Mouse (Mus musculus) heart, adult 2 months (tissue): ENCODE measurements around the gene Acsm3. TPM values are rescaled to one million over a fixed set of nuclear protein-coding genes. Genes with fewer than 3 reads are reported as not detected.

Experiments
- DNase-seq, 2 experiments: peaks; one replicate each; pipeline ENCODE4 v3.0.0; 2021
- H3K27ac ChIP-seq: fragments of 200-600 bp; 2 replicates; pipeline ENCODE4 v1.8.1; 2022
- H3K27me3 ChIP-seq: fragments of 200-500 bp; 2 replicates; pipeline ENCODE4 v1.6.1; 2012; ENCODE audit warnings: mild to moderate bottlenecking, low read length, inconsistent platforms, mixed read lengths; ENCODE audit not compliant: control insufficient read depth, insufficient read depth
- H3K36me3 ChIP-seq: fragments of 200-500 bp; 2 replicates; pipeline ENCODE4 v1.6.1; 2012; ENCODE audit warnings: low read length, inconsistent platforms; ENCODE audit not compliant: control insufficient read depth, insufficient read depth
- H3K4me1 ChIP-seq: fragments of 200-500 bp; 2 replicates; pipeline ENCODE4 v1.6.1; 2011; ENCODE audit warnings: low read length; ENCODE audit not compliant: control insufficient read depth, insufficient read depth
- H3K4me3 ChIP-seq: fragments of 200-600 bp; 2 replicates; pipeline ENCODE4 v1.8.1; 2022
- H3K79me2 ChIP-seq: fragments of 200-500 bp; replicated peaks from 2 replicates; pipeline ENCODE4 v1.6.1; 2012; ENCODE audit warnings: mild to moderate bottlenecking, inconsistent platforms, low read length, moderate library complexity, mixed read lengths; ENCODE audit not compliant: control insufficient read depth, insufficient read depth
- H3K9ac ChIP-seq: fragments of 200-500 bp; 2 replicates; pipeline ENCODE4 v1.6.1; 2012; ENCODE audit warnings: low read depth, mild to moderate bottlenecking, control low read depth, inconsistent platforms, low read length, mixed read lengths
- CTCF ChIP-seq: fragments of 200-600 bp; IDR thresholded peaks from 2 replicates; pipeline ENCODE4 v1.8.1; 2022; ENCODE audit warnings: antibody characterized with exemption, mild to moderate bottlenecking, moderate library complexity
- EP300 ChIP-seq: fragments of 200-500 bp; IDR thresholded peaks from 2 replicates; pipeline ENCODE4 v1.6.1; 2011; ENCODE audit warnings: low read depth, low read length, control low read depth; ENCODE audit not compliant: insufficient read depth
- POLR2A ChIP-seq: fragments of 200-500 bp; IDR thresholded peaks from 2 replicates; pipeline ENCODE4 v1.6.1; 2011; ENCODE audit warnings: mild to moderate bottlenecking, low read depth, low read length, control low read depth; ENCODE audit not compliant: insufficient read depth
- WGBS: fragments of 180-500 bp; shearing (Covaris S2); methylation state at CpG from one replicate; pipeline ENCODE4 v1.1.7; 2018; 5-methylcytosine and 5-hydroxymethylcytosine counted together
- intact Hi-C: fragments of 180-260 bp; cut with DNase I; formaldehyde crosslinking; loops from one replicate; pipeline ENCODE4 v1.15.1; 2025
- polyA plus RNA-seq: library from polyadenylated mRNA; depleted of rRNA; stranded (reverse); fragments of >200 nt; gene quantifications from 2 replicates; pipeline ENCODE4 v1.2.3, GENCODE M21; 2012
- total RNA-seq, 2 experiments: library from RNA; stranded (reverse); gene quantifications; 2 replicates each; pipeline ENCODE4 v1.2.3; 2021

Acsm3 gene
- total and polyA plus RNA-seq, 3 experiments, result 0.73 to 12.0 (median 1.3) TPM

DNA sequence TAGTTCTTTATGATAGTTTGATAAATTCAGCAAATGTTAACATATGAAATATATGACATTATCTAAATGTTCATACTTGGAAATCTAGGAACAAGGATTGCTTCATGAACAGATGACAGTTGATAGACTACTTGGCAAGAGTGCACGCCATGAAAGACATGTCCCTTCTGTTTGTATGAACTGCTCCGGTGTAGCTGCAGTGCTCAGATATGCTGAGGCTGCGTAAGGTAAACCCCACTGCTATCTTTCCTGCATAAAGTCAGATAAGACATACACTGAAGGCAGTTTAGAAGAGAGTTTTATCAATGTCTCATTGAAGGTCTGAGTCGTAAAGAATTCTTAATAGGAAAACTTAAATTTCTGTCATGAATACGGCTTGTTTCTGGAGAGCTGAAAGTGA is 24.2 kb downstream of the Acsm3 start:
- H3K4me1 ChIP-seq, result no peaks in the 10 kb centered on the region
- 86% methylated on average over 5 of the region's 5 CpGs for WGBS
- no peak overlapping the region for H3K4me3 ChIP-seq
- H3K27me3 ChIP-seq, result no peaks in the 10 kb centered on the region
- intact Hi-C loops, result no loop called here
- no peaks in the 10 kb centered on the region for H3K36me3 ChIP-seq
- no peak overlapping the region for H3K9ac ChIP-seq
- H3K27ac ChIP-seq, result no peak overlapping the region
- no peak for TF ChIP-seq CTCF
- no peak for TF ChIP-seq POLR2A
- TF ChIP-seq EP300, result no peak
- DNase-seq, result no peak
- H3K79me2 ChIP-seq, result no peaks in the 10 kb centered on the region

DNA sequence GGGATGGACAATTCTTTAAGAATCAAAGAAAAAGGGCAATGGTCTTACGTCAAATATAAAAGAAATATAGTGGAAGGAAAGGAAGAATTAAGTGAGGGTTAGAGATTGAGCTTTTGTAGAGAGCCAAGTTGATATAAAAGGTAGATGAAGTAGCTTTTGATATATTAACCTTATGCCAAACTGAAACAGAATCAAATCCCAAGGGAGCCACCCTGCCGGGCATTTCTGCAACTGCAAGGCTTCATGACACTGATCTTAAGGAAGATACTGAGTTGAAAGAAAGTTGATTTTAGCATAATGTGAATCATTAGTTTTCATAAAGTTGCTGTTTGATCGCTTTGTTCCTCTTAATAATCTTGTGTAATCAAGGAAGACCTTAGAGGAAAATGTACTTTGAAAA is 28.3 kb downstream of the Acsm3 start:
- H3K36me3 ChIP-seq, result no peaks in the 10 kb centered on the region
- intact Hi-C loops, result no loop called here
- WGBS, result 81% methylated on average over 3 of the region's 3 CpGs

DNA sequence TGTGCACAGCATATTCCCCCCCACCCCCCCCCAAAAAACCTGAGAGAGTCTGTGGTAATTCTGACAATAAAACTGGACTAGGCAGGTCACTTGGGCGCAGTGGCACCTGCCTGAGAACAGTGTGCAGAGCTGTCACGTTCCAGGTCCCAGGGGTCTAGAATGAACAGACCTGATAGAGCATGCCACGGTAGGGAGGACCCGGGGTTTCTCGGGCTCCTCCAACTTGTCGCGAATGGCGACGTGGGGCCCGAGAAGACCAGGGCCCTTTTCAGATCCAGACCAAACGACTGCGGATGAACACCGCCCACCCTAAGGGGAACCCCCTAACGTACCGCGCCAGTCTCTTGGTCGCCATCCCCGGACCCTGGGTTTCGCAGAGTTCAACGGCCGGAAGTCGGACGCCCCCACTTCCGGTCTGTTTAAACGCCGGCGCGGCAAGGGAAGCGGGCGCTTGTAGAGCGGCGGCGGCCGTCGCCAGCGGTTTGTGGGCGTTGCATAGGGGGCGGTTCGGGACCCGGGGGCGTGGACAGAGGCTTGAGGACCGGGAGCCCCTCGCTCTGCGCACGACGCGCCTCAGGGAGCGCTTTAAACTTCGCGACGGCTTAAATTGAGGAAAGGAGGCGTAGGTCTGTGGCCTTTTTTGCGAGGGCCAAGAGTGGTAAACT is 33.0 kb downstream of the Acsm3 start, which contains the start of the genes Rexo5 and Eri2:
Gene Rexo5 (plus strand): TSS at position 421 of the 665 bp plus-strand sequence.
Gene Eri2 (minus strand): TSS at position 473 of the 665 bp plus-strand sequence.
- WGBS, result under 1% methylated on average over 53 of the region's 53 CpGs
- Histone ChIP-seq H3K9ac (peak within 1 kb of the TSS; percentile 81), H3K4me3 (peak within 1 kb of the TSS; percentile 67), H3K27me3 (no peaks in the 10 kb centered on the region), H3K4me1 (no peaks in the 10 kb centered on the region), H3K79me2 (no peaks in the 10 kb centered on the region), H3K27ac (peak within 1 kb of the TSS; percentile 57), H3K36me3 (no peaks in the 10 kb centered on the region)
- intact Hi-C loops, result loop anchor here (5.0 kb wide), 1 partner anchor 71 kb away; the partner anchor contains the start of gene Thumpd1
- TF ChIP-seq EP300, result no peak
- TF ChIP-seq CTCF, result no peak
- TF ChIP-seq POLR2A, result no peak
- DNase-seq, result peak; percentile 88

More for the DNA sequence above, 28.3 kb downstream of the Acsm3 start:
- Histone ChIP-seq H3K27ac (no peak overlapping the region), H3K9ac (no peak overlapping the region), H3K4me1 (no peaks in the 10 kb centered on the region), H3K27me3 (no peaks in the 10 kb centered on the region), H3K79me2 (no peaks in the 10 kb centered on the region), H3K4me3 (no peak overlapping the region)
- no peak for TF ChIP-seq CTCF
- TF ChIP-seq EP300, result no peak
- no peak for TF ChIP-seq POLR2A
- no peak for DNase-seq

DNA sequence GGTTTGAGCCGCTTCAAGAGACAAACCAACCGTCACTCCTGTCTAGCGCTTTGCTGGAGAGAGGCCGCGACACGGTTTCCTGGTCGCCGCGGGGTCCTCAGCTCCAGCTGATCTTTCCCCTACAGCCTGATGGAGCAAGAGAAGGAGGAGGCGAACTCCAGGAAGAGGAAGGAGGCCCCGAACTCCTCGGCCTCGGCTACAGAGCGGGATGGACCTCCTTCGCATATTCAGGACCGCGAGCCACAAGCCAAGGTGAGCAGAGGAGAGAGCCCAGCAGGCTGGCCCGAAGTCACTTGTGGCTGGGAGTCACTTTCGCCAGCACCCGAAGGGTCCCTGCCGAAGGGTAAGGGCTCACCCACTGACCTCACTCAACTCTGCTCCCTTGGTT is 33.5 kb downstream of the Acsm3 start:
- no peak for TF ChIP-seq EP300
- TF ChIP-seq POLR2A, result no peak
- no peak for TF ChIP-seq CTCF
- under 1% methylated on average over 21 of the region's 21 CpGs for WGBS
- intact Hi-C loops, result loop anchor here (5.0 kb wide), 1 partner anchor 72 kb away; the partner anchor contains the start of gene Thumpd1
- Histone ChIP-seq H3K27ac (peak overlapping the region; percentile 57; the same call in 1 of the 2 replicates), H3K4me1 (no peaks in the 10 kb centered on the region), H3K27me3 (no peaks in the 10 kb centered on the region), H3K9ac (peak overlapping the region; percentile 81), H3K4me3 (peak overlapping the region; percentile 67), H3K79me2 (no peaks in the 10 kb centered on the region), H3K36me3 (no peaks in the 10 kb centered on the region)
- DNase-seq, result no peak

DNA sequence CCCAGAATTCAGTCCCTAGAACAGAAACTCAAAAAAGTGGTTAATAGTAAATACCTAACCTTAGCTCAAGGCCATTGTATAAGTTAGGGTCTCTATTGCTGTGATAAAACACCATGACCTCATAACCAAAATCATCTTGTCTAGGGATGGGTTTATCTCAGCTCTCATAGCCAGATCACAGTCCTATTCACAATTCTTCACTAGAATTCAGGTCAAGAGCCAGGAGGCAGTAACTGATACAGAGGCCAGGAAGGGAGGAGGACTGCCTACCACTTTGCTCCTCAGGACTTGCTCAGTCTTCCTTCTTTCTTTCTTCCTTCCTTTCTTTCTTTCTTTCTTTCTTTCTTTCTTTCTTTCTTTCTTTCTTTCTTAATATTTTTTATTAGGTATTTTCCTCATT is 34.6 kb downstream of the Acsm3 start:
- no peak overlapping the region for H3K9ac ChIP-seq
- H3K27me3 ChIP-seq, result no peaks in the 10 kb centered on the region
- no peak for DNase-seq
- H3K27ac ChIP-seq, result no peak overlapping the region
- TF ChIP-seq POLR2A (no peak), EP300 (no peak), CTCF (no peak)
- no peaks in the 10 kb centered on the region for H3K79me2 ChIP-seq
- no peaks in the 10 kb centered on the region for H3K36me3 ChIP-seq
- no peak overlapping the region for H3K4me3 ChIP-seq
- intact Hi-C loops, result no loop called here
- H3K4me1 ChIP-seq, result no peaks in the 10 kb centered on the region

DNA sequence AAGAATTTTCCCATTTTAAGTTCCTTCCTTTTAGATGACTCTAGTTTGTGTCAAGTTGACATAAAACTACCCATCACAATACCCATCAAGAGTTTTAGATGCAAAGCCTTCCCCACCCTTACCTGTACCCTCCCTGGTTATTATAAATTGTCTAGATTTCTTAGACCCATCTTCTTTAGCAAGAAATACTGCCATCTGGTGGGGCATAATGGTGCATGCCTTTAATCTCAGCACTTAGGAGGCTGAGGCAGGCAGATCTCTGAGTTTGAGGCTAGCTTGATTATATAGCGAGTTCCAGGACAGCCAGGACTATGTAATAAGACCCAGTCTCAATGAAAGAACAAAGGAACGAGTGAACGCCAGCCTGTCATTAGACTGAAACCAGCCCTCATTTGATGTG is 39.8 kb downstream of the Acsm3 start:
- Histone ChIP-seq H3K27ac (no peak overlapping the region), H3K79me2 (no peaks in the 10 kb centered on the region), H3K9ac (no peak overlapping the region), H3K27me3 (no peaks in the 10 kb centered on the region), H3K36me3 (no peaks in the 10 kb centered on the region), H3K4me3 (no peak overlapping the region), H3K4me1 (no peaks in the 10 kb centered on the region)
- TF ChIP-seq EP300, result no peak
- TF ChIP-seq CTCF, result peak; percentile 38
- intact Hi-C loops, result no loop called here
- no peak for DNase-seq
- 95% methylated on average over 3 of the region's 3 CpGs for WGBS
